Mouse (Mus musculus) intestine, postnatal 0 days (tissue): ENCODE data around the gene Tpk1. TPM values are rescaled to one million over a fixed set of nuclear protein-coding genes. Genes with fewer than 3 reads are reported as not detected.
"Not testable (repeated sequence)": the region's sequence is repeated elsewhere in the genome, so short reads cannot be mapped to it uniquely, and the experiment has no call there.

ENCODE experiments used
- ATAC-seq: fragments of 200-750 bp; cut with Nextera tagmentation; 2 replicates; pipeline ENCODE4 v1.8.0; 2017; ENCODE audit warnings: mild to moderate bottlenecking, moderate TSS enrichment, moderate library complexity
- H3K27ac ChIP-seq: fragments of 300-500 bp; sonication (generic); 2 replicates; pipeline ENCODE4 v1.5.1; 2014; ENCODE audit warnings: mild to moderate bottlenecking, low read depth, low read length, moderate library complexity
- H3K27me3 ChIP-seq: fragments of 300-500 bp; sonication (generic); replicated peaks from 2 replicates; pipeline ENCODE4 v1.6.1; 2014; ENCODE audit warnings: low read length, mixed read lengths; ENCODE audit not compliant: control insufficient read depth, insufficient read depth
- H3K36me3 ChIP-seq: fragments of 300-500 bp; sonication (generic); 2 replicates; pipeline ENCODE4 v1.6.1; 2014; ENCODE audit warnings: mild to moderate bottlenecking, moderate library complexity; ENCODE audit not compliant: control insufficient read depth, insufficient read depth
- H3K4me1 ChIP-seq: fragments of 300-500 bp; sonication (generic); replicated peaks from 2 replicates; pipeline ENCODE4 v1.6.1; 2014; ENCODE audit warnings: antibody characterized with exemption, low read length, mixed read lengths; ENCODE audit not compliant: control insufficient read depth, insufficient read depth
- H3K4me2 ChIP-seq: fragments of 300-500 bp; sonication (generic); replicated peaks from 2 replicates; pipeline ENCODE4 v1.6.1; 2014; ENCODE audit warnings: low read depth, mild to moderate bottlenecking, moderate library complexity
- H3K4me3 ChIP-seq: fragments of 300-500 bp; sonication (generic); 2 replicates; pipeline ENCODE4 v1.5.1; 2014; ENCODE audit warnings: low read depth, low read length
- H3K9ac ChIP-seq: fragments of 300-500 bp; sonication (generic); 2 replicates; pipeline ENCODE4 v1.6.1; 2014; ENCODE audit warnings: mild to moderate bottlenecking, low read depth, low read length
- H3K9me3 ChIP-seq: fragments of 300-500 bp; sonication (generic); 2 replicates; pipeline ENCODE4 v1.6.1; 2016; ENCODE audit warnings: mixed run types; ENCODE audit not compliant: control insufficient read depth
- CTCF ChIP-seq: sonication (generic); IDR thresholded peaks from 2 replicates; pipeline ENCODE4 v1.5.1; 2016; ENCODE audit warnings: low read depth, mild to moderate bottlenecking, control low read depth, antibody characterized with exemption, moderate library complexity
- WGBS: fragments of 180-500 bp; shearing (Covaris S2); extraction: QIAGEN DNeasy Blood & Tissue Kit; methylation state at CpG from one replicate; pipeline ENCODE4 v1.1.7; 2014; 5-methylcytosine and 5-hydroxymethylcytosine counted together
- polyA plus RNA-seq: library from polyadenylated mRNA; unstranded; fragments of >200 nt; fragmentation: Nextera tagmentation; extraction: Ambion mirVana; gene quantifications from 2 replicates; pipeline ENCODE4 v1.2.1, GENCODE M21; 2015

Gene Tpk1
- polyA plus RNA-seq, 1 experiment from 2014 or later = 21.9 TPM

GRCm38 (mm10) chr6:43636980-43637638, 29.0 kb downstream of the Tpk1 start:
- Histone ChIP-seq H3K9me3 (no peaks in the 10 kb centered on the region), H3K4me1 (no peaks in the 10 kb centered on the region), H3K36me3 (no peaks in the 10 kb centered on the region), H3K4me2 (peak overlapping the region; percentile 55), H3K27ac (no peak overlapping the region), H3K4me3 (peak overlapping the region; percentile 22), H3K9ac (no peak overlapping the region), H3K27me3 (no peaks in the 10 kb centered on the region)
- TF ChIP-seq CTCF = no peak
- WGBS = 38% methylated on average over 11 of the region's 11 CpGs
- peak; percentile 87 for ATAC-seq

- no peaks in the 10 kb centered on the region for H3K27me3 ChIP-seq
- H3K9me3 ChIP-seq = no peaks in the 10 kb centered on the region
- H3K36me3 ChIP-seq = no peaks in the 10 kb centered on the region
- no peak overlapping the region for H3K9ac ChIP-seq
- no peaks in the 10 kb centered on the region for H3K4me1 ChIP-seq
- no peak for TF ChIP-seq CTCF
- ATAC-seq = no peak
- no peak overlapping the region for H3K4me2 ChIP-seq
- no peak overlapping the region for H3K4me3 ChIP-seq
- no peak overlapping the region for H3K27ac ChIP-seq
- 90% methylated on average over 3 of the region's 3 CpGs for WGBS
Measured at GRCm38 (mm10) chr6:43633308-43633963, 32.6 kb downstream of the Tpk1 start.

GRCm38 (mm10) chr6:43632871-43633270, 33.2 kb downstream of the Tpk1 start:
- Histone ChIP-seq H3K36me3 (no peaks in the 10 kb centered on the region), H3K27ac (no peak overlapping the region), H3K4me3 (no peak overlapping the region), H3K9me3 (no peaks in the 10 kb centered on the region), H3K9ac (no peak overlapping the region), H3K27me3 (no peaks in the 10 kb centered on the region), H3K4me1 (no peaks in the 10 kb centered on the region), H3K4me2 (no peak overlapping the region)
- no peak for ATAC-seq
- no peak for TF ChIP-seq CTCF

GRCm38 (mm10) chr6:43623448-43623847, 42.6 kb downstream of the Tpk1 start:
- not testable (repeated sequence) for H3K36me3 ChIP-seq, H3K27ac ChIP-seq, H3K4me3 ChIP-seq, ATAC-seq, H3K27me3 ChIP-seq, H3K9me3 ChIP-seq, H3K4me1 ChIP-seq, H3K9ac ChIP-seq, H3K4me2 ChIP-seq
- 94% methylated on average over 6 of the region's 6 CpGs for WGBS

GRCm38 (mm10) chr6:43619258-43619657, 46.8 kb downstream of the Tpk1 start:
- Histone ChIP-seq H3K4me2 (no peak overlapping the region), H3K4me3 (no peak overlapping the region), H3K27ac (no peak overlapping the region), H3K36me3 (no peaks in the 10 kb centered on the region), H3K4me1 (no peaks in the 10 kb centered on the region), H3K27me3 (no peaks in the 10 kb centered on the region), H3K9me3 (no peaks in the 10 kb centered on the region), H3K9ac (no peak overlapping the region)
- no peak for ATAC-seq
- 74% methylated on average over 3 of the region's 3 CpGs for WGBS
- TF ChIP-seq CTCF = no peak

- Histone ChIP-seq H3K4me1 (no peaks in the 10 kb centered on the region), H3K27ac (no peak overlapping the region), H3K9ac (no peak overlapping the region), H3K9me3 (no peaks in the 10 kb centered on the region), H3K4me3 (no peak overlapping the region), H3K36me3 (no peaks in the 10 kb centered on the region), H3K27me3 (no peaks in the 10 kb centered on the region), H3K4me2 (no peak overlapping the region)
- ATAC-seq = no peak
- TF ChIP-seq CTCF = no peak
- 86% methylated on average over 2 of the region's 2 CpGs for WGBS
Measured at GRCm38 (mm10) chr6:43611770-43612169, 54.3 kb downstream of the Tpk1 start.
